Mouse (Mus musculus): ENCODE measurements around the gene Tm6sf1.

Gene Tm6sf1

GRCm38 (mm10) chr7:81904094-81904493, 45.3 kb downstream of the Tm6sf1 start:
- DNase-seq: no peak

GRCm38 (mm10) chr7:81904926-81905325, 46.1 kb downstream of the Tm6sf1 start:
- no peak for DNase-seq

GRCm38 (mm10) chr7:81918316-81918715, 59.5 kb downstream of the Tm6sf1 start:
- DNase-seq: peak in 1 of 2 experiments; percentile 18

GRCm38 (mm10) chr7:81920314-81920713, 61.5 kb downstream of the Tm6sf1 start:
- DNase-seq: no peak

- DNase-seq: no peak
These were observed 62.7 kb downstream of the Tm6sf1 start for GRCm38 (mm10) chr7:81921379-81921952.

- no peak for DNase-seq
These were observed 70.2 kb downstream of the Tm6sf1 start for GRCm38 (mm10) chr7:81928998-81929397.

- no peak for DNase-seq
These were observed 73.8 kb downstream of the Tm6sf1 start for GRCm38 (mm10) chr7:81932521-81933045.

GRCm38 (mm10) chr7:81933061-81933600, 74.3 kb downstream of the Tm6sf1 start:
- peak in 1 of 2 experiments; percentile 7 for DNase-seq

- DNase-seq: peak; percentile 62 to 65
These were observed 74.9 kb downstream of the Tm6sf1 start for GRCm38 (mm10) chr7:81933601-81934266.
